Mouse (Mus musculus) retina, postnatal 1 day (tissue): ENCODE measurements around the gene Pafah1b3.
A peak's percentile ranks its signal among the peaks of the same experiment; 100 is the strongest.

Source experiments
- DNase-seq: peaks from one replicate; pipeline ENCODE4 v3.0.0-alpha.2; 2012

Gene Pafah1b3

DNA sequence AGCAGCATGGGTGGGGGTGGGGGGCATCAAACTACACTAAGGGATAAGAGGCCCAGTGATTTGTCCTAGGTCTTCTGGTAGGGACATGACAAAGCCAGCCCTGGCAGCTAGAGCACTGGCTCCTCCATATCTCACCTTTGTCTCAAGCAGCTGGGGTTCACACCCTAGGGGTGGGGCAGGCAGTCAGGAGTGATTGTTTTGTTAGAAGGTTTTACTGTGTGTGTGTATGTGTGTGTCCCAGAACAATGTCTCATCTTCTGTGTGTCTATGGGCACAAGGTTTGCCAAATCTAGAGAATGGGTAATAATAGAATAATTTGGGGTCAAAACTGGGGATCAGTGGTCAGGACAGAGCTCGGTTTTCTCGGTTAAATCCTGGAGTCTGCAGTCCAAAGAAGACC is 7.7 kb upstream of the Pafah1b3 start:
- no peak for DNase-seq

DNA sequence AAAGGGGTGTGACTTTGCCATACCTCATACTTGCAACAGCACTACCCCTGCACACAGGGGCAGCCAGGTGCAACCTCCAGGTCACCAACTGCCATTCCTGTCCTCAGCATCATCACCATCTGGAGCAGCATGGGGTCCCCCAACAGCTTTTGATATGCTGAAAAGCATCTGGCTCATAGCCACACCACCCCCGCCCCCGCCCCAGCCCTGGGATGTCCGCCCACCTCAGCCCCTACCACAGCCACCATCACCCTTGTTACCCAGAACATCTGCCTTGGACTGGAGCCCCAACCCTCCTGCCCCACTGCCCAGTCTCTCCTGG is 5.9 kb upstream of the Pafah1b3 start:
- DNase-seq = no peak

DNA sequence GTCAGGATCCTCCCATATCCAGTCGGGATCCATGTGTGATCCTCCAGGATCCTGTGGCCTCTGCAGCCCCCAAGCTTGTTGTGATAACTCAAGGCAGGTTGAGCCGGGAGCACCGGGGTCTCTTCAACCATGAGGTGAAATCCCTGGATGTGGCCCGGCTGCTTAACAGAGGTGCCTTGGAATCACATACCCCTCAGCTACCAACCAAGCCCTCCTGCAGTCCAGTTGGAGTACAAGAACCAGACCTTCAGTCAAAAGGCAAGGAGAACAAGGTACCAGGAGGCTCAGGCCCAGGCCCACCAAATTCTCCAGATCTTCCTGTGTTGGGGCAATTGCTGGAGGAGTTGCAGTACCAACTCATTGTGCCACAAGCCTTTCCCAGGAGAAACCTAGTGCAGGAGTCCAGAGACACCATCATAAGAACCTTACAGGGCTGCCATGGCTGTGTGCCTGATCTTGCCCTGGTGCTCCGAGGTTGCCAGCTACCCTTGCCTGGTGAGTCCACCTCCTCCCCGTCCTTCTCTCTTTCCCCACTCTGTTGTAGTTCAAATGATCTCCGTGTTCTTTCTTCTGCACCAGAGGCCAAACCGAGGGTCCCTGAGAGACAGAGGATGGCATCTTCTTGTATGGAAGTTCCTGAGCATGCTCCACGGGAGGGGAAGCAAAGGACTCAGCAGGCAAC is 5.4 kb upstream of the Pafah1b3 start:
- DNase-seq = no peak

DNA sequence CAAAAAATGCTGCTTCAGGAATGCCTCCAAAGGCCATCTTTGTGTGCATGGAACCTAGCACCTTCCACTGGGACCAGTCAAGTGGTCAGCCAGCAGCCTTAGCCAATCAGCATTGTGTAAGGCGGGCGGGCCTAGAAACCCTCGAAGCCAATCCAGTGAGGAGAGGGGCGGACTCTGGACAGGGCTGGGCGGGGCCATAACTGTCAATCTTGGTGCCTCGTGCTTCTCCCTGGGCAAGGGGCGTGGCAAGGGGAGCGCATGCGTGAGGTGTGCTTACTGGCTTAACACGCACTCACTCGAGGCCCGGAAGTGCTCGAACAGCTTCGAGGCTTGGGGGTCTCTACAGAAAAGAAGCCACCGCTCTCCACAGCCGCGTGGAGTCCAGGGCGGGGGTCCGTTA is 3.3 kb upstream of the Pafah1b3 start, which contains the start of gene Prr19:
Prr19 (plus strand) TSS at position 349 of the 400 bp plus-strand sequence.
- peak; percentile 86 for DNase-seq

DNA sequence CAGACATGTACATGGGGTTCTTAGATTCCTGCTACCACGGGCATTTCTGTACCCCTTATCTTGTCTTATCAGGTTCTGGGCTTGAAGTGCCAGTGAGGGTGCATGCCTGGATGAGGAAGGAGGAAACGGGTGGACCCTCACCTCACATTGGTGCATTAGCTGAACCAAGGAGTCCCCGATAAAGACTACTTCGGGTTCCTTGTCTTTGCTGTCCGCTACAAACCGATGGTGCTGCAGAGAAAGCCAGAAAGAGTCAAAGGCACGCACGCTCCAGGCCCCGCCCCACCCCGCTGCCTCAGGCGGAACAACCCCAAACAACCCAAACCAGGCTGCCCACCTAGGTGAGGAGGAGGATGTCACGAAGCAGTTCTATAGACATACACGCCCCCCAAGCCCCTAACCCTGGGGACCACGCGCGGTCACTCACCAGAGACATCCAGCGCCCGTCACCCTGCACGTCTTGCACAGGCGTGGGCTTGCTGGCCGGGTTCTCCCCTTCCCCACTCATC is 787 bp downstream of the Pafah1b3 start:
- no peak for DNase-seq

DNA sequence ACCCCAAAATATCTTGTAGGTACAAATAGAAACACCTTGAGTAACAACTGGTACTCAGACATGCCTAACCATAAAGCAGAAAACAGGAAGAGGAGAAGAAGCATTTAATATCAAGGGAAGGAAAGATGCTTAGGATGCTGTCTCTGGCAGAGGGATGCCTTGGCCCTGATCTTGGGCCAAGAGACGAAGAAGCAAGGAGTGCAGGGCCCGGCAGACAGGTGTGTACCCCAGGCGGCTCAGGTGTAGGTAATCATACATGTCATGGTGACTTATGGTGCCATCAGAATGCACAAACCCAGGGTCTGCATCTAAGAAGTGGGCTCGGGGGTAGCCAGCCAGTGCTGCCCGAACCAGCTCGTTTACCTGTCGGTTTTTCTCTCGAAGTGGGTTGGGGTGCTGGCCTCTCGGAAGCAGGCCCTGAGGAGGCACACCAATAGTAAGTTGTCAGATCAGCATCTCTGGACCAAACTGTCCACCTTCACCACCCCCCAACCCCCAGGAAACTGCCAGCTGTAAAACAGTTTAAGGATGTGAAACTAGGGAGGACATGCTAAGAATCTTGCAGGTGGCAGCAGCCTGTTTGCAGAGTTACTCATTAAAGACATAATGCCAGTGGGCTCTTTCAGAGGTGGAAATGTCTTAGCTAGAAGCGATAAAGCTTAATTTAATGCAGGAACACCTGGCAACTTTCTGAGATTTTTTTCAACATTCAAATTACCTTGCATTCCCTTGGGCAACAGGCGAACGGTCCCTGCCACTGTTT is 2.6 kb downstream of the Pafah1b3 start:
- no peak for DNase-seq

DNA sequence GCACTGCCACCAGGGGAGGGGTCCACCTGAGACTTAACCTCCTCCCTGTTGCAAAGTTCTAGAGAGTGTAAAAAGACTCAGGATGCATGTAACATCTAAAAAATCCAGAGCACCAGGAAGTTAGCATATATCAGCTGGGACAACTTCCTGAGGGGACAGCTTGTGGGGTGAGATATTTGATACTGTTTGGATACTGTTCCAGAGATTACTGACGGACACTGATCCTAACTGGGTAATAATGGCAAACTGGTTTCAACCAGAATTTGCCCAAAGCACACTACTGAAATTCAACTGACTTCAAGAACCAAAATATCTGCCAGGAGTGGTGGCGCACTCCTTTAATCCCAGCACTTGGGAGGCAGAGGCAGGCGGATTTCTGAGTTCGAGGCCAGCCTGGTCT is 3.3 kb downstream of the Pafah1b3 start:
- no peak for DNase-seq

DNA sequence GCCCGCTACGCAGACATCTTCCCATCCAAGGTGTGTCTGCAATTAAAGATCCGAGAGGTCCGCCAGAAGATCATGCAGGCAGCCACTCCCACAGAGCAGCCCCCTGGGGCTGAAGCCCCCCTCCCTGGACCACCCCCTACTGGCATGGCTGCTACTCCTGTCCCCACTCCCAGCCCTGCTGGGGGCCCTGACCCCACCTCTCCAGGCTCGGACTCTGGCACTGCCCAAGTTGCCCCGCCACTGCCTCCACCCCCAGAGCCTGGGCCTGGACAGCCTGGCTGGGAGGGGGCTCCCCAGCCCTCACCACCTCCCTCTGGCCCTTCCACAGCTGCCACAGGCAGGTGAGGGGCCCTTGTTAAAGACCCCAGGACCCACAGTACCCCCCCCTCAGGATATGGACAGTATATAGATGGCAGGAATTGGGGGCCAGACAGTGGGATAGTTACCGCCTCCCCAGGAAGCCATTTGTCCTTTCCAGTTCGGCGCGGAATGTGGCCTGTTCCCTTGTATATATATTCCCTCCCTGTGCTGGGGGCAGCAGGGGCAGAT is 4.5 kb downstream of the Pafah1b3 start:
- no peak for DNase-seq

DNA sequence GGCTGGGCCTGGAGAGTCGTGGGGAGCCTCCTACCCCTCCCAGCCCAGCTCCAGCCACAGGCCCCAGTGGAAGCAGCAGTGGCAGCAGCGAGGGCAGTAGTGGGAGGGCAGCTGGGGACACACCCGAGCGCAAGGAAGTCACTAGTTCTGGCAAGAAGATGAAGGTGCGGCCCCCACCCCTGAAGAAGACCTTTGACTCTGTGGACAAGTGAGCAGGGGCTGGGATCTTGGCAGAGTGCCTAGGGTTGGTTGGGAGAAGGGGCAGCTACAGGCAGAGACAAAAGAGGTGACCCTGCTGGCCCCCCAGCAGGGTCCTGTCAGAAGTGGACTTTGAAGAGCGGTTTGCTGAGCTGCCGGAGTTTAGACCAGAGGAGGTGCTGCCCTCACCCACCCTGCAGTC is 5.7 kb downstream of the Pafah1b3 start:
- DNase-seq = no peak

DNA sequence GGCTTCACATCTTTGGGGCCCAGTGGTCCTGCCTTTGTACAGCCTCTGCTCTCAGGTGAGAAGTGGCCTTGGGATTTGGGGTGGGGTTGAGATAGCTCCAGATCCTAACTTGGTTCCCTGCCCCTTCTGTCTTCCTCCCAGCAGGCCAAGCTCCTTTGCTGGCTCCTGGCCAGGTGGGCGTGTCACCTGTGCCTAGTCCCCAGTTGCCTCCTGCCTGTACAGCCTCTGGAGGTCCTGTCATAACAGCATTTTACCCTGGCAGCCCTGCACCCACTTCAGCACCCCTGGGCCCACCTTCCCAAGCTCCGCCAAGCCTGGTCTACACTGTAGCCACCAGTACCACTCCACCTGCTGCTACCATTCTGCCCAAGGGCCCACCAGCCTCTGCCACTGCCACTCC is 6.9 kb downstream of the Pafah1b3 start:
- peak; percentile 40 for DNase-seq

DNA sequence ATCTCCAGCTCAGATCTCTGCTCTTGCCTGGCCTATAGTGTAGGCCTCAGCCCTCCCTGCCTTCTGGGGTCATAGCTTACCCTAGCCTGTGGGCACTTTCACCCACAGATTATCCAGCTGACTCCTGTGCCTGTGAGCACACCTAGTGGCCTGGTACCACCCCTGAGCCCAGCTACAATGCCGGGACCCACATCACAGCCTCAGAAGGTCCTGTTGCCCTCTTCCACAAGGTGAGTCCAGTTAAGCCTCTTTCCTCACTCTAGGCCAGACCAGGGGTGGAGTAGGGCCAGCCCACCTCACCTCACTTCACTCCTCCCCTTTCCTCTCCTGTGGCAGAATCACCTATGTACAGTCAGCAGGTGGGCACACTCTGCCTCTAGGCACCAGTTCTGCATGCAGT is 7.3 kb downstream of the Pafah1b3 start:
- peak; percentile 30 for DNase-seq

DNA sequence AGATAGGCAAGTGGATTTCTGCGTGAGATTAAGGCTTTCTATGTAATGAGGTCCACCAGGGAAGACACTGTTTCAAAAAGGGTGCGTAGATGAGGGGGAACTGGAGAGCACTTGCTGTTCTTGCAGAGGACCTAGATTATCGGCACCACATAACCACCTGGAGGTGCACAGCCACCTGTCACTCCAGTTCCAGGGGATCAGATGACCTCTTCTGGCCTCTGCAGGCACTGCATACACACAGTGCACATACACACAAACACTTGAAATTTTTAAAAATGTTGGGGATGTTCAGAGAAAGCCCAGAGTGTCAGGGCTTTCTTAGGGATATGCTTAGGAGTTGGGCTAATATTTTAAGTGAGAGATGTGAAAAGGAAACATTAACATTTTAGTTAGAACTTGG is 7.9 kb downstream of the Pafah1b3 start:
- no peak for DNase-seq

DNA sequence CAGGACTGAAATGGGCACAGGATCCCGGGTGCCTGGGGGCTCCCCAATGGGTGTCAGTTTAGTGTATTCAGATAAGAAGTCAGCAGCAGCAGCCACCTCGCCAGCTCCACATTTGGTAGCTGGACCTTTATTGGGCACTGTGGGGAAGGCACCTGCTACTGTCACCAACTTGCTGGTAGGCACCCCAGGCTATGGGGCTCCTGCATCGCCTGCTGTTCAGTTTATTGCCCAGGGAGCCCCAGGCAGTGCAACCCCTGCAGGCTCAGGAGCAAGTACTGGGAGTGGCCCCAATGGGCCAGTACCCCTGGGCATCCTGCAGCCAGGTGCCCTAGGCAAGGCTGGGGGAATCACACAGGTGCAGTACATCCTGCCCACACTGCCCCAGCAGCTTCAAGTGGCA is 9.1 kb downstream of the Pafah1b3 start:
- no peak for DNase-seq

DNA sequence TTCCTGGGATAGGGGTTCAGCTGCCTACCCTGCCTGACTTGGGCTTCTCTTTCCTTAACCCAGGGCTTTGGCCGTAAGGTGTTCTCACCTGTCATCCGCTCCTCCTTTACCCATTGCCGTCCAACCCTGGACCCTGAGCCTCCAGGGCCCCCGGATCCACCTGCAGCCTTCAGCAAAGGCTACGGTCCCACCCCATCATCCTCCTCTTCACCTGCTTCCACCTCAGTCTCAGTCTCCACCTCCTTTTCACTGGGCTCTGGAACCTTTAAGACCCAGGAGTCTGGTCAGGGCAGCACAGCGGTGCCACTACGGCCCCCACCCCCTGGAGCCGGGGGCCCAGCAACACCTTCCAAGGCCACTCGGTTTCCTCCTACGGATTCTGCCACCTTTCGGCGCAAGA is 9.8 kb downstream of the Pafah1b3 start:
- DNase-seq = no peak

DNA sequence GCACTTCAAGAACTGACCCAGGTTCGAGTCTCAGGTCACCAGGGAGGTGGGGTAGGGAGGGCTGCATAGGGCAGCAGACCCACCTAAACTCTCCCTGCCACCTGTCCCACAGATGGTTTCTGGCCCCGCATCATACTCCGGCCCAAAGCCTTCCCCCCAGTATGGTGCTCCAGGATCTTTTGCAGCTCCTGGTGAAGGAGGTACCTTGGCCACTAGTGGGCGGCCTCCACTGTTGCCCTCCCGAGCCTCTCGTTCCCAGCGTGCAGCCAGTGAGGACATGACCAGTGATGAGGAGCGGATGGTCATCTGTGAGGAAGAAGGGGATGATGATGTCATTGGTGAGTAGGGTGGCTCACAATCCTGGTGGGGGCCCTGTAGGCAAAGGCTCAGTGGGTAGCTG is 10.8 kb downstream of the Pafah1b3 start:
- DNase-seq = no peak

DNA sequence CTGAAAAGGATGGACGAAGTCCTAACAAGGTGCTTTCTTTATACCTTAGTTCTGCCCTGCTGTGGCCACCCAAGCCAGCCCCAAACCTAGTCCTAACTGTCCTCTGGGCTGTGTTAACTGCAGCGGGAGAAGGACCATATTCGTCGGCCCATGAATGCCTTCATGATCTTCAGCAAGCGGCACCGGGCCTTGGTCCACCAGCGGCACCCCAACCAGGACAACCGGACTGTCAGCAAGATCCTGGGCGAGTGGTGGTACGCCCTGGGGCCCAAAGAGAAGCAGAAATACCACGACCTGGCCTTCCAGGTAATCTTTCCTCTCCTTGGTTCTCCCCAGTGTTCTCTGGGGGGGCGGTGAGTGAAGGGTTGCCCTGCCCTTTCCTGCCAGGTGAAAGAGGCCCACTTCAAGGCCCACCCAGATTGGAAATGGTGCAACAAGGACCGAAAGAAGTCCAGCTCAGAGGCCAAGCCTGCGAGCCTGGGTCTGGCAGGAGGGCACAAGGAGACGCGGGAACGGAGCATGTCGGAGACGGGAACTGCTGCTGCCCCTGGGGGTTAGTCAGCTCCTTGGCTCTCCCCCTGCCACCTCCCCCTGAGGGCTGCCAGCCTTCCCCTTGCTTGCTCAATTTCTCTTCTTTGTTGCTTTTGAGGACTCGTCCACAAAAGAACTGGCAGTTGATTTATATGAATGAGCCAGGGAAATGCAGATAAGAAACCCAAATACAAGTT is 12.1 kb downstream of the Pafah1b3 start:
- DNase-seq = no peak

DNA sequence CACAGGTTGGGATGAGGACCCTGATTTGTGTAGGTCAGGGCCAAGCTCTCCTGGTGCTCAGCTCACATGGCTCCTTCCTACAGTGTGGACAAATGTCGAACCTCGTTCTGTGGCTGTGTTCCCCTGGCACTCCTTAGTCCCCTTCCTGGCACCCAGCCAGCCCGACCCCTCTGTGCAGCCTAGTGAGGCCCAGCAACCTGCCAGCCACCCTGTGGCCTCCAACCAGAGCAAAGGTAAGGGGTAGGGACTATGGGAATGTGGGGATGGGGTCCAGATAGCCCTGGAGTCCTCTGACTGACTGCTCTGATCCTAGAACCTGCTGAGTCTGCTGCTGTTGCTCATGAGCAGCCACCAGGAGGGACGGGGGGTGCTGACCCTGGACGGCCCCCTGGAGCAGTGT is 13.0 kb downstream of the Pafah1b3 start:
- DNase-seq = peak; percentile 18

DNA sequence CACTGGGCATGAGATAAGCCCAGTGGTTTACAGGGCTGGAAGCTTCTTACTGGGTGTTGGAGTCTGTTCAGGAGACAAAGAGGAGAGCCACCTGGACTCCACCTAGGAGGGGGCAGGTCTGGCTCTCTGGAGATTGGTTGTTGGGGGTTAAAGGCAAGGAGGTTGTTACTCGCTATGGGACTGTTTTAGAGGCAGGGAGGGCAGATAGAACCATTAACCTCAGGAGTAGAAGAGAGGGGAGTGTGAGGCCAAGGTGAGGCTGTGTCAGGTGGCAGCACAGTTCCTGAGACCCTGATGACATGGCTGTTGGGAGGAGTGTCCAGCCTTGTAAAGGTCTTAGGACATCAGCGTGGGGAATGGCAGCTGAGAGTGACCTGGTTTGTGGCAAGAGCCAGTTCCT is 13.6 kb downstream of the Pafah1b3 start:
- DNase-seq = no peak

DNA sequence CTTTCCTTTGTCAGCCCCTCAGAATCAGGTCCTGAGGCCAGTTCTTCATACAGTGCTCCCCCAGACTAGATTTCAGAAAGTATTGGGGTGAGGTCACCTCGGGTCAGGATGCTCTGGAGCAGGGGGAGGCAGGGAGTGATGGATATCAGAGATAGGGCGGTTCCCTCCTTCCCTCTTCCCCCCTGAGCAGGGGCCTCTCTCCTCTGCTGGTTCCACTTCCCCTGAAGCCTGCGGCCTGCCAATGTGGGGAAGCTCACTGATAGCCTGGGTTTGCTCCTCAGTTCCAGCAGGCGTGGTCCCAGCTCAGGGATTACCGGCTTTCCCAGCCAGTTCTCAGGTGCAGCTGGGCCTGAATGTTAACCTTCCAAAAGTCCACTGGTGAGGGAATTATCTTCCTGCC is 14.1 kb downstream of the Pafah1b3 start:
- peak; percentile 18 for DNase-seq

DNA sequence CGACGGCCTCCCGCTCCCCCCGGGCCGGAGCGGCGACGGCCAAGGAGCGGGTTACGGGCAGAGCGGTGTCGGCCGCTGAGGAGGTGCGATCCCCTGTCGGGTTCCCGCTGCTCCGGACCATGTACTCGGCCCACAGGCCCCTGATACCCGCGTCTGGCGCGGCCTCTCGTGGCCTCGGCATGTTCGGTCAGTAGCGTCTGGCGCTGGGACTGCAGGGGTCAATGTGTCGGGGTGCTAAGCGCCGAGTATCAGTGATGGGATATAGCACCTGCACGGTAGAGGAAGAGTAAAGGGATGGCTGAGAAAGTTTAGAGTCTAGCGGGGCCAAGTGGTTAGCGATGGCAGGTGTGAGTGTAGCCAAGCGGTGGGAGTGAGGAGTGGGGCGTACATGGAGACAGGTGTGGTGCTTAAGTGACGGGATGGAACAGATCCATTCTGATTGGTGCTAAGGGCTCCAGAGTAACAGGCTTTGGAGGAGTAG is 15.0 kb downstream of the Pafah1b3 start:
- DNase-seq = no peak

DNA sequence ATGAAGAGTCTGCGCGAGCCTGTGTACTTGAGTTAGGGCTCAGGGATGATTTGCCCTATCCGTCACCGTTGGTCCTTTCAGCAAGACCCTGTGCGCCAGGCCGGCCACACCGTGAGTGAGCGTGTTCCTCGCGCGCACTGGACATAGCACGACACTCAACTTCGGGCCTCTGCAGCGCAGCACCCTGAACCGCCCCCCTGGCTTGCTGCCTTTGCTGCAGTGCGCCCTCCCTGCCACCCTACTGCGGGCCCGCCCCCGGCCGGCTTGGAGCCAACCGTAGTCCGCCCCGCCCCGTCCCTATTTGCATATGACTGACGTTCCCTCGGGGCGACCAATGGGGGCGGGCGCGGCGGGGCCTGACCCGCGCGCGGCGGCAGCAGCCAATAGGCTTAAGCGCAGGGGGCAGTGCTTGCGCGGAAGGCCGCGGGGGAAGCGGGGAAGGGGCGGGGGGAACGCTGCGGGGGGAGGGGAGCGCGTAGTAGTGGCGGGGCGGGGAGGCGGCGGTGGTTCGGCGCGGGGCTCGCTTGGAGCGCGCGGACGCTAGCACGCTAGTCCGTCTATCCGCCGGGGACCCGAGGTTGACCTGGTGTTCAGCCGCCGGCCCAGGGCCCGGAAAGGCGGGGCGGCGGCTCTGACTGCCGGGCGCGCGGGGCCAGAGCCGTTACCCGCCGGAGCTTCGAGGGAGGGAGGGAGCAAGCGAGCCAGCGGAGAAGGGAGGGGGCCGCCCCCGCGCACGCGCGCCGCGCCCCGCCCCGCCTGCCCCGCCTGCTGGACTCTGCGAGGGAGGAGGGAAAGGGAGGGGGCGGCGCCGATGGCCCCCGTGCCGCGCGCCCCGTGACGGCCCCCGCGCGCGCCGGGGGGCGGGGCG is 15.8 kb downstream of the Pafah1b3 start:
- DNase-seq = peak; percentile 99

DNA sequence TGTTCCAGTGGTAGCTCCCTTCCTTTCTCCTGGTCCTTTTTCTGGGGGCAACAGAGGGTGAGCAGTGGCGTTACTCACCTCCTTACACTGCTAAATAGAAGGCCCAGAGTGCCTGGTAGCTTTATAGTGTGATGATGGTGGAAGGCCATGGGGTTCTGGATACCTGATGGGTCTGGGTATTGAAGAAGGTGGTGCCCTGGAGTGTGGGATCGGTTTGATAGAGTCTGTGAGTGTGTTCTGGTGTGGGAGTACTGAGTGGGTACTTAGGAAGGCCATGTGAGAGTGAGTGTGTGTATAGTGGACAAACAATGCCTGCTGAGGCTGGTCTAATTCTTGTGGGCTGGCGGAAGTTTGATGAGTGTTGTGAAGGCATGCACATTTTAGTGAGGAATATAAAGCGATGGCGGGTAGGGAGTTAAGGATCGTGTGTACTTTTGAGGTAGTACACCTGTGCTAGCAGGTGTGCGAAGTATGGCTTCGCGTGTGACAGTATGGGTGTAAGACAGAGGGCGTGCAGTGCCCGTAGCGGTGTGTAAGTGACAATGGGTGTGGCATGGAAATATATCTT is 16.5 kb downstream of the Pafah1b3 start:
- peak; percentile 11 for DNase-seq
